Comparison of ENCODE assay signal across 16 mouse cellular contexts in genomic region chr16:53638131-53638530, GRCm38 (mm10).
"Had no signal": no experiment of that assay in that cellular context is flagged by ENCODE, and none has a peak within 500 bp of the region (broad histone marks: within the 10 kb centered on the region; RNA-seq: fewer than 3 reads in every experiment).

No protein-coding gene starts in this region.

- H3K4me1 ChIP-seq: neural tube, embryonic 13.5 days; neural tube, embryonic 15.5 days; stomach, embryonic 15.5 days had no signal

- DNase-seq: retina, postnatal 1 day; right cerebral cortex, adult 18-20 months; right cerebral cortex, postnatal 14 days; right cerebral cortex, postnatal 25 days; right cerebral cortex, postnatal 4 days; spleen, adult 18-20 months; thymus, adult 18-20 months; thymus, adult 2 months; thymus, postnatal 14 days; thymus, postnatal 25 days; thymus, postnatal 36 days; thymus, postnatal 4 days had no signal

- H3K36me3 ChIP-seq: neural tube, embryonic 13.5 days; neural tube, embryonic 15.5 days; stomach, embryonic 15.5 days had no signal

- H3K4me2 ChIP-seq: neural tube, embryonic 13.5 days; neural tube, embryonic 15.5 days; stomach, embryonic 15.5 days had no signal

- H3K4me3 ChIP-seq: neural tube, embryonic 13.5 days; neural tube, embryonic 15.5 days; stomach, embryonic 15.5 days had no signal

- H3K9ac ChIP-seq: neural tube, embryonic 13.5 days; neural tube, embryonic 15.5 days; stomach, embryonic 15.5 days had no signal

- H3K27me3 ChIP-seq: neural tube, embryonic 13.5 days; neural tube, embryonic 15.5 days; stomach, embryonic 15.5 days had no signal

- H3K27ac ChIP-seq: neural tube, embryonic 13.5 days; neural tube, embryonic 15.5 days; stomach, embryonic 15.5 days; stomach, postnatal 0 days had no signal

- H3K9me3 ChIP-seq: neural tube, embryonic 13.5 days; neural tube, embryonic 15.5 days; stomach, embryonic 15.5 days had no signal
